Comparison of ENCODE assay signal across 8 mouse cellular contexts in the genomic region with DNA sequence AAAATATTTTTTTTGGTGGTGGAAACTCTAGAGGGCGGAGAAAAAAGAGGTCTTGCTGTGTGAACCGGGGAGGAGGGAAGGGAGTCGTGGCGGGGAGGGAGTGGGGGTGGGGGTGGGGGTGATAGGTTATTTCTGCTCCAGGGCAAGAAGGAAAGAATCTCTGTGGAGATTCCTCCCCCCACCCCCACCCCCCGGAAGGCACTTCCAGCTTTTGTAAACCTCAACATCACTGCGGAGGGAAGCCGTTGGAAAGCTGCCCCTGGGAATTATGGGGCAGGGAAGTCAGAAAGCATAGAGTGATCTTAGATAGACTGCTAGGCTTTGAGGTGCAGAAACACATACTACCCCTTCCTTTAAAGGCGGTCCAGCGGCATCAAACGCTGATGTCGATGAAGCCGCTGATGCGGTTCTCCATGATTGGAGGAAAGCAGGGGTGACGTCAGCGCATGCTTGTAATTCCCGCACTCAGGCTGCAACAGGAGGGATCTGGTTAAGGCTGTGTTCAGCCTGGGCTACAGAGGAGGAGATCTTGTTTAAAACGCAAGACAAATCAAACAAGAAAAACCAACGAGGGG.
DNase-seq lines count a peak whose midpoint lies in the region; ATAC-seq and TF ChIP-seq lines count a peak whose summit lies in the region.

No protein-coding gene starts in this region.

- 1% methylated on average over 18 of the region's 18 CpGs for WGBS in intestine, postnatal 0 days

- H3K36me3 ChIP-seq in erythroblast, embryonic 14.5 days (ENCODE audit: control insufficient read depth), result no peaks in the 10 kb centered on the region
- H3K36me3 ChIP-seq in intestine, postnatal 0 days (ENCODE audit: control insufficient read depth, insufficient read depth), result no peaks in the 10 kb centered on the region

- peak; percentile 86 for DNase-seq in embryo, embryonic 11.5 days (ENCODE audit: low read depth, low spot score)
- DNase-seq in heart, adult 11 months, result peak; percentile 98
- DNase-seq in left cerebral cortex, postnatal 25 days (ENCODE audit: low spot score in 2 of 2), result peak; percentile 77 to 93
- DNase-seq in right cerebral cortex, postnatal 36 days (ENCODE audit: low spot score in 2 of 2), result peak; percentile 73 to 87

- peak overlapping the region; percentile 76; the same call in 1 of the 2 replicates for H3K27ac ChIP-seq in intestine, postnatal 0 days (ENCODE audit: low read depth, low read length)

- intact Hi-C loops in left cerebral cortex, postnatal 25 days (cut with DNase I), result loop anchor here (5.0 kb wide), 1 partner anchor 498 kb away; no protein-coding TSS in a partner anchor

- peak overlapping the region; percentile 80 for H3K4me2 ChIP-seq in intestine, postnatal 0 days (replicated peaks; ENCODE audit: low read depth)

- no peaks in the 10 kb centered on the region for H3K27me3 ChIP-seq in erythroblast, embryonic 14.5 days (ENCODE audit: control insufficient read depth)
- no peaks in the 10 kb centered on the region for H3K27me3 ChIP-seq in intestine, postnatal 0 days (replicated peaks; ENCODE audit: control insufficient read depth, insufficient read depth, low read length)

- H3K9me3 ChIP-seq in erythroblast, embryonic 14.5 days (ENCODE audit: control insufficient read depth, low read length), result no peaks in the 10 kb centered on the region
- H3K9me3 ChIP-seq in intestine, postnatal 0 days (ENCODE audit: control insufficient read depth), result no peaks in the 10 kb centered on the region

- no peak overlapping the region; the same call in 1 of the 2 replicates for H3K9ac ChIP-seq in intestine, postnatal 0 days (ENCODE audit: low read depth, low read length)

- no peak for ATAC-seq in erythroblast, adult 5-6 weeks (replicated peaks; ENCODE audit: low FRiP score, poor library complexity, severe bottlenecking)
- ATAC-seq in intestine, postnatal 0 days, result peak; percentile 63
- peak; percentile 69 for ATAC-seq in megakaryocyte-erythroid progenitor cell, adult 5-6 weeks (replicated peaks; ENCODE audit: low FRiP score, low TSS enrichment, poor library complexity, severe bottlenecking)

- H3K4me1 ChIP-seq in erythroblast, embryonic 14.5 days (ENCODE audit: control insufficient read depth), result no peaks in the 10 kb centered on the region; the same call in none of the 2 replicates
- H3K4me1 ChIP-seq in intestine, postnatal 0 days (replicated peaks; ENCODE audit: control insufficient read depth, insufficient read depth, low read length), result no peaks in the 10 kb centered on the region

- TF ChIP-seq CTCF in intestine, postnatal 0 days (IDR thresholded peaks at IDR 0.05; ENCODE audit: low read depth), result no peak

- peak overlapping the region; percentile 30 for H3K4me3 ChIP-seq in erythroblast, embryonic 14.5 days (replicated peaks)
- peak overlapping the region; percentile 53 for H3K4me3 ChIP-seq in intestine, postnatal 0 days (ENCODE audit: low read depth, low read length)
